19 mouse cellular contexts compared by ENCODE assay signal in genomic region chr8:69950300-69950699, GRCm38 (mm10). TPM values are rescaled to one million over a fixed set of nuclear protein-coding genes. Genes with fewer than 3 reads are reported as not detected.
DNase-seq lines count a peak whose midpoint lies in the region; ATAC-seq lines count a peak whose summit lies in the region.
"Had no signal": no experiment of that assay in that cellular context is flagged by ENCODE, and none has a peak within 500 bp of the region (broad histone marks: within the 10 kb centered on the region; RNA-seq: fewer than 3 reads in every experiment).

No protein-coding gene starts in this region.

- H3K9me3 ChIP-seq in midbrain, embryonic 11.5 days (ENCODE audit: control insufficient read depth, low read length), result no peaks in the 10 kb centered on the region
- no peaks in the 10 kb centered on the region for H3K9me3 ChIP-seq in midbrain, embryonic 14.5 days (ENCODE audit: control insufficient read depth, low read length)
- H3K9me3 ChIP-seq in liver, embryonic 16.5 days (replicated peaks; ENCODE audit: control insufficient read depth, low read length), result no peaks in the 10 kb centered on the region
- H3K9me3 ChIP-seq: embryonic facial prominence, embryonic 13.5 days; forebrain, embryonic 12.5 days; heart, embryonic 12.5 days had no signal

- no peaks in the 10 kb centered on the region for H3K4me1 ChIP-seq in midbrain, embryonic 11.5 days (ENCODE audit: control insufficient read depth, insufficient read depth, low read length)
- H3K4me1 ChIP-seq in midbrain, embryonic 14.5 days (ENCODE audit: control insufficient read depth, insufficient read depth, low read length), result no peaks in the 10 kb centered on the region
- H3K4me1 ChIP-seq in liver, embryonic 16.5 days (ENCODE audit: control insufficient read depth, low read depth, low read length), result no peaks in the 10 kb centered on the region; the same call in 1 of the 2 replicates

- intact Hi-C loops in left cerebral cortex, postnatal 25 days (cut with DNase I), result no loop called here

- ATAC-seq in midbrain, embryonic 11.5 days (ENCODE audit: low FRiP score), result no peak
- ATAC-seq in midbrain, embryonic 14.5 days (ENCODE audit: low FRiP score, low TSS enrichment), result no peak
- peak; percentile 64 for ATAC-seq in liver, embryonic 16.5 days (ENCODE audit: low read depth)
- ATAC-seq: forebrain, embryonic 16.5 days had no signal

- 98% methylated on average over 2 of the region's 2 CpGs for WGBS in midbrain, embryonic 11.5 days
- WGBS in midbrain, embryonic 14.5 days, result 94% methylated on average over 2 of the region's 2 CpGs
- WGBS in liver, embryonic 16.5 days (ENCODE audit: insufficient replicate concordance), result 73% methylated on average over 2 of the region's 2 CpGs

- peak; percentile 56 for DNase-seq in kidney, adult 9 months
- no peak for DNase-seq in kidney, adult 18-20 months
- DNase-seq in midbrain, embryonic 11.5 days (ENCODE audit: low spot score, missing footprints), result peak; percentile 73
- DNase-seq in midbrain, embryonic 14.5 days, result no peak
- DNase-seq in adrenal gland, postnatal 14 days, result no peak
- DNase-seq in left cerebral cortex, postnatal 25 days (ENCODE audit: low spot score in 2 of 2), result no peak
- no peak for DNase-seq in frontal cortex, postnatal 36 days (ENCODE audit: low spot score in 2 of 2)
- DNase-seq: adrenal gland, postnatal 10 days; cerebellum, adult 11-12 months; cerebellum, adult 9-10 months; cerebellum, postnatal 25 days; gastrocnemius, adult 2 months; gastrocnemius, postnatal 25 days had no signal

- no peak overlapping the region for H3K4me2 ChIP-seq in midbrain, embryonic 11.5 days
- H3K4me2 ChIP-seq in midbrain, embryonic 14.5 days (ENCODE audit: low read length), result no peak overlapping the region
- H3K4me2 ChIP-seq in liver, embryonic 16.5 days (ENCODE audit: low read depth, low read length), result no peak overlapping the region
- H3K4me2 ChIP-seq: embryonic facial prominence, embryonic 13.5 days; forebrain, embryonic 12.5 days; heart, embryonic 12.5 days had no signal

- no peak overlapping the region for H3K9ac ChIP-seq in midbrain, embryonic 11.5 days (ENCODE audit: low read length)
- H3K9ac ChIP-seq in midbrain, embryonic 14.5 days (replicated peaks; ENCODE audit: low read length), result no peak overlapping the region
- H3K9ac ChIP-seq in liver, embryonic 16.5 days (ENCODE audit: low read depth, low read length), result no peak overlapping the region
- H3K9ac ChIP-seq: embryonic facial prominence, embryonic 13.5 days; forebrain, embryonic 12.5 days; heart, embryonic 12.5 days had no signal

- H3K27me3 ChIP-seq in midbrain, embryonic 11.5 days (ENCODE audit: control insufficient read depth, insufficient read depth, low read length), result no peaks in the 10 kb centered on the region
- H3K27me3 ChIP-seq in midbrain, embryonic 14.5 days (ENCODE audit: control insufficient read depth, insufficient read depth, low read length), result no peaks in the 10 kb centered on the region
- no peaks in the 10 kb centered on the region for H3K27me3 ChIP-seq in liver, embryonic 16.5 days (ENCODE audit: control insufficient read depth, insufficient read depth, low read depth, low read length)
- H3K27me3 ChIP-seq: embryonic facial prominence, embryonic 13.5 days; forebrain, embryonic 12.5 days; heart, embryonic 12.5 days had no signal

- no peak overlapping the region for H3K27ac ChIP-seq in midbrain, embryonic 11.5 days (ENCODE audit: low read depth, low read length)
- H3K27ac ChIP-seq in midbrain, embryonic 14.5 days (replicated peaks; ENCODE audit: low read depth, low read length), result no peak overlapping the region
- H3K27ac ChIP-seq in liver, embryonic 16.5 days (ENCODE audit: low read length), result peak overlapping the region; percentile 34; the same call in 1 of the 2 replicates
- H3K27ac ChIP-seq: embryonic facial prominence, embryonic 13.5 days; forebrain, embryonic 12.5 days had no signal

- H3K36me3 ChIP-seq in midbrain, embryonic 11.5 days (ENCODE audit: control insufficient read depth, insufficient read depth, low read length), result no peaks in the 10 kb centered on the region
- no peaks in the 10 kb centered on the region for H3K36me3 ChIP-seq in midbrain, embryonic 14.5 days (ENCODE audit: control insufficient read depth, insufficient read depth, low read length)
- no peaks in the 10 kb centered on the region for H3K36me3 ChIP-seq in liver, embryonic 16.5 days (ENCODE audit: control insufficient read depth, insufficient read depth)

- H3K4me3 ChIP-seq in midbrain, embryonic 11.5 days (ENCODE audit: low read depth, low read length), result no peak overlapping the region
- H3K4me3 ChIP-seq in midbrain, embryonic 14.5 days (replicated peaks; ENCODE audit: low read depth, low read length), result no peak overlapping the region
- H3K4me3 ChIP-seq in liver, embryonic 16.5 days (ENCODE audit: low read depth, low read length), result no peak overlapping the region
- H3K4me3 ChIP-seq: embryonic facial prominence, embryonic 13.5 days; forebrain, embryonic 12.5 days; gastrocnemius, adult 2 months; heart, embryonic 12.5 days had no signal

RNA-seq across cellular contexts. Expression of gene Gatad2a, which starts 45.9 kb away (rescaled TPM):
- 52.7 and 65.2 TPM in 2 replicates for polyA plus RNA-seq in midbrain, embryonic 11.5 days (2014; fragmentation: Nextera tagmentation; extraction: Ambion mirVana)
- 22.6 and 28.1 TPM in 2 replicates for polyA plus RNA-seq in midbrain, embryonic 14.5 days (2014; fragmentation: Nextera tagmentation; extraction: Ambion mirVana)
- polyA plus RNA-seq in liver, embryonic 16.5 days (2015; fragmentation: Nextera tagmentation; extraction: Ambion mirVana), result 17.2 and 18.9 TPM in 2 replicates
- 105 and 111 TPM in 2 replicates for total RNA-seq in adrenal gland, postnatal 14 days (2021)
- total RNA-seq in left cerebral cortex, postnatal 25 days (2021), result 10 to 100 TPM; 24.0 to 27.9 TPM

RNA-seq across cellular contexts. Expression of gene Yjefn3, which starts 47.8 kb away (rescaled TPM):
- polyA plus RNA-seq in midbrain, embryonic 11.5 days (2014; fragmentation: Nextera tagmentation; extraction: Ambion mirVana), result 3.2 and 3.6 TPM in 2 replicates
- polyA plus RNA-seq in midbrain, embryonic 14.5 days (2014; fragmentation: Nextera tagmentation; extraction: Ambion mirVana), result 8.4 and 11.9 TPM in 2 replicates
- 0.63 and 0.77 TPM in 2 replicates for polyA plus RNA-seq in liver, embryonic 16.5 days (2015; fragmentation: Nextera tagmentation; extraction: Ambion mirVana)
- total RNA-seq in adrenal gland, postnatal 14 days (2021), result 5.7 and 6.7 TPM in 2 replicates
- total RNA-seq in left cerebral cortex, postnatal 25 days (2021), result 10 to 100 TPM; 21.6 to 23.7 TPM
- total RNA-seq: granulocyte monocyte progenitor cell, adult 5-6 weeks had no signal

RNA-seq across cellular contexts. Expression of gene Ndufa13, which starts 47.9 kb away (rescaled TPM):
- 167 and 172 TPM in 2 replicates for polyA plus RNA-seq in midbrain, embryonic 11.5 days (2014; fragmentation: Nextera tagmentation; extraction: Ambion mirVana)
- polyA plus RNA-seq in midbrain, embryonic 14.5 days (2014; fragmentation: Nextera tagmentation; extraction: Ambion mirVana), result 170 and 211 TPM in 2 replicates
- polyA plus RNA-seq in liver, embryonic 16.5 days (2015; fragmentation: Nextera tagmentation; extraction: Ambion mirVana), result 103 and 104 TPM in 2 replicates
- 239 and 250 TPM in 2 replicates for total RNA-seq in adrenal gland, postnatal 14 days (2021)
- total RNA-seq in left cerebral cortex, postnatal 25 days (2021), result 100 to 1,000 TPM; 153 to 154 TPM

RNA-seq across cellular contexts. Expression of gene Tssk6, which starts 48.3 kb away (rescaled TPM):
- polyA plus RNA-seq in midbrain, embryonic 11.5 days (2014; fragmentation: Nextera tagmentation; extraction: Ambion mirVana), result 3.4 and 4.0 TPM in 2 replicates
- polyA plus RNA-seq in midbrain, embryonic 14.5 days (2014; fragmentation: Nextera tagmentation; extraction: Ambion mirVana), result 5.1 TPM in 2 replicates
- 1.1 and 1.6 TPM in 2 replicates for polyA plus RNA-seq in liver, embryonic 16.5 days (2015; fragmentation: Nextera tagmentation; extraction: Ambion mirVana)
- 0.83 and 0.85 TPM in 2 replicates for total RNA-seq in adrenal gland, postnatal 14 days (2021)
- under 1 TPM; 0.53 to 0.66 TPM for total RNA-seq in left cerebral cortex, postnatal 25 days (2021)
- total RNA-seq: gastrocnemius, adult 2 months; gastrocnemius, postnatal 25 days had no signal

Comparison
In these comparisons a context has a peak if more than half of its experiments do, and no peak if none do; other contexts are left out.
1. DNase-seq: peak in kidney, adult 9 months (single experiment) and midbrain, embryonic 11.5 days (single experiment); none in kidney, adult 18-20 months (single experiment), midbrain, embryonic 14.5 days (single experiment), adrenal gland, postnatal 14 days (single experiment), left cerebral cortex, postnatal 25 days (0 of 2) and frontal cortex, postnatal 36 days (0 of 2).